Mouse (Mus musculus): ENCODE data around the gene Olfr1370. TPM values are rescaled to one million over a fixed set of nuclear protein-coding genes. Genes with fewer than 3 reads are reported as not detected.

Gene Olfr1370
- polyA plus RNA-seq, 1 experiment from 2014 or later: not detected

Other genes starting within 250 kb of the Olfr1370 start
- gene Olfr1369-ps1, start 36.5 kb upstream of the Olfr1370 start, polyA plus RNA-seq (2016; fragmentation: Nextera tagmentation; extraction: Ambion mirVana): not detected in 2 replicates
- not detected in 2 replicates for gene Olfr263, start 54.7 kb upstream of the Olfr1370 start, polyA plus RNA-seq (2016; fragmentation: Nextera tagmentation; extraction: Ambion mirVana)
- gene Olfr1368, start 70.9 kb upstream of the Olfr1370 start, polyA plus RNA-seq (2016; fragmentation: Nextera tagmentation; extraction: Ambion mirVana): not detected in 2 replicates
- gene Trim27, start 104.5 kb upstream of the Olfr1370 start, polyA plus RNA-seq (2016; fragmentation: Nextera tagmentation; extraction: Ambion mirVana): 124 and 125 TPM in 2 replicates
- not detected in 2 replicates for gene Gpx5, start 217.8 kb upstream of the Olfr1370 start, polyA plus RNA-seq (2016; fragmentation: Nextera tagmentation; extraction: Ambion mirVana)
- 0.15 TPM in 1 of 2 replicates, not detected in the other for gene Gpx6, start 237.2 kb upstream of the Olfr1370 start, polyA plus RNA-seq (2016; fragmentation: Nextera tagmentation; extraction: Ambion mirVana)